Mouse (Mus musculus) right cerebral cortex, adult 2 months (tissue): ENCODE results near the gene Dio1.

Experiments used
- DNase-seq, 2 experiments: peaks; one replicate each; pipeline ENCODE4 v3.0.0; 2021 to 2022; ENCODE audit warnings: low spot score in 2 of 2

Gene Dio1

DNA sequence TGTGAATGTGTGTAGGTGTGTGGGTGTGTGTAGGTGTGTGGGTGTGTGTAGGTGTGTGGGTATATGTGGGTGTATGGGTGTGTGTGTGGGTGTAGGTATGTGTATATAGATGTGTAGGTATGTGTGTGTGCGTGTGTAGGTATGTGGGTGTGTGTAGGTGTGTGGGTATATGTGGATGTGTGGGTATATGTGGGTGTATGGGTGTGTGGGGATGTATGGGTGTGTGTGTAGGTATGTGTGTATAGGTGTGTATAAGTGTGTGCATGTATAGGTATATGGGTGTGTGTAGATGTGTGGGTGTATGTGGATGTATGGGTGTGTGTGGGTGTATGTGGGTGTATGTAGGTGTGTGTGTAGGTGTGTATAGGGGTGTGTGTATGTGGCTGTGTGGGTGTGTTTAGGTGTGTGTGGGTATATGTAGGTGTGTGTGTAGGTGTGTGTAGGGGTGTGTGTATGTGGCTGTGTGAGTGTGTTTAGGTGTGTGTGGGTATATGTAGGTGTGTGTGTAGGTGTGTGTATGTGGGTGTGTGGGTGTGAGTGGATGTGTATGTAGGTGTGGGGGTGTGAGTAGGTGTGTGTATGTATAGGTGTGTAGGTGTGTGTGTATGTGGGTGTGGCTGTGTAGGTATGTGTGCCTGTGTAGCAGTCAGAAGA is 5.9 kb downstream of the Dio1 start:
- DNase-seq, result no peak

- no peak for DNase-seq
These were observed 6.6 kb downstream of the Dio1 start for GRCm38 (mm10) chr4:107300371-107300770.

- no peak for DNase-seq
These were observed 7.1 kb downstream of the Dio1 start for GRCm38 (mm10) chr4:107299779-107300340.

DNA sequence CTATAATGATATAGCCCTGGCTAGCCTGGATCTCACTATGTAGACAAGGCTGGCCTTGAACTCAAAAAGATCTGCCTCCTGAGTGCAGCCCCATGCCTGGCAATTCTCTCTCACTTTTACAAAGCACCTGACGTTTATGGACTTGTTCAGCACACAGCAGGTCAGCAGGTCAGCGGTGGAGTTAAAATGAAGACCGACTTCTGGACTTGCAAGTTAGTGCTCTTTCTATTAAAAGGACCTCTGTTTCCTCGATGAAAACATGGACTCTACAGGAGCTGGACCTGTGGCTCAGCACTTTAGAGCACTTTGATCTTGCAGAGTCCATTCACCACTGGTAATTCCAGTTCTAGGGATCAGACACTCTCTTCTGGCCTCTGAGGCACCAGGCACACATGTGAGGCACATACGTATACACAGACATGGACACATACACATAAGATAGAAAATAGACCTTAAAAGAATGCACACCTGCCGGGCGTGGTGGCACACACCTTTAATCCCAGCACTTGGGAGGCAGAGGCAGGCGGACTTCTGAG is 8.8 kb downstream of the Dio1 start:
- no peak for DNase-seq

- DNase-seq, result no peak
These were observed 14.7 kb downstream of the Dio1 start for GRCm38 (mm10) chr4:107292273-107292662.

DNA sequence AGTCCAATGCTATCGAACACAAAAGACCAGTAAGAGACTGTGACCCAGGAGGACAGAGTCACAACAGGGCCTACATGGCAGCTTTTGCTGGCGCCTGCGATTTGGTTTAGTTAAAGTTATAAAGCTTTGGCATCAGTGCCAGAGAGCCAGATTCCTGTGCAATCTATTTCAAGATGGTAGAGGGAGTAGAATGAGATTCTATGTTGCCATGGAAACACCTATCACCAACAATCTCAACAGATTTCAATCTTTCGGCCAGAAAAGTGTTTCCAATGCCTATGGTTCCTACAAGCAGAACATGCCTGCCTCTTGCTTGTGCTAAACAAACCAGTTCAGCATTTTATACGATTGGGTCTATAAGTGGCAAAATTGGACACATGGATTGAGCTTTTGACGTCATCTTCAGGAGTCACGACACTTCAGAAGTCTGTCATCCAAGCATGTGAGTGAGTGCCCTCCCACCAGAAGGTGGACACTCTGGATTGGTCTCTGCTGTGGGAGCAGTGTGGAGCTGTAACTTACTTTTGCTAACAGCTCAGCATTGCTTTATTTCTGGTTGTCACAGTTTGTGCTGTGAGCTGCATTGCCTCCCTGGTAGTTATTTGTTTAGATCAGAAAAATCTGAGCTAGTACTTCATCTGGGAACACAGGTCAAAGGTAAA is 15.2 kb downstream of the Dio1 start:
- peak; percentile 5 to 35 for DNase-seq

DNA sequence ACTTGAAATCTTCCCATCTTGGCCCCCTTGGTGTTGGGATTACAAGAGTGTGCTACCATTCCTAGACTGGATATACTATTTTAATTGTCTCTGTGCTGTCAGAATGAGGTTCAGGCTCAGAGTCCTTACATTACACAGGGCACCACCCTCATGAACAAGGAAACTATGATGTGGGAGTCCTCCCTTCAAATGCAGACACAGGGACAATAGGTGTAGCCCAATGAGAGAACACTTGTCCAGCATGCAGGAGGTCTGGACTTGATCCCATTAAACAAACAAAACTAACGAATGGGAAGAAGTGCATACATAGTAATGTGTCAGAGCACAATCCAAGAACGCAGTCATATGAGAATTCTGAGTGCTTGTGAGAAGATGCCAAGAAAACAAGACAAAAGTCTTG is 19.5 kb downstream of the Dio1 start:
- DNase-seq, result no peak

- DNase-seq, result no peak
These were observed 20.6 kb downstream of the Dio1 start for GRCm38 (mm10) chr4:107286386-107286785.

DNA sequence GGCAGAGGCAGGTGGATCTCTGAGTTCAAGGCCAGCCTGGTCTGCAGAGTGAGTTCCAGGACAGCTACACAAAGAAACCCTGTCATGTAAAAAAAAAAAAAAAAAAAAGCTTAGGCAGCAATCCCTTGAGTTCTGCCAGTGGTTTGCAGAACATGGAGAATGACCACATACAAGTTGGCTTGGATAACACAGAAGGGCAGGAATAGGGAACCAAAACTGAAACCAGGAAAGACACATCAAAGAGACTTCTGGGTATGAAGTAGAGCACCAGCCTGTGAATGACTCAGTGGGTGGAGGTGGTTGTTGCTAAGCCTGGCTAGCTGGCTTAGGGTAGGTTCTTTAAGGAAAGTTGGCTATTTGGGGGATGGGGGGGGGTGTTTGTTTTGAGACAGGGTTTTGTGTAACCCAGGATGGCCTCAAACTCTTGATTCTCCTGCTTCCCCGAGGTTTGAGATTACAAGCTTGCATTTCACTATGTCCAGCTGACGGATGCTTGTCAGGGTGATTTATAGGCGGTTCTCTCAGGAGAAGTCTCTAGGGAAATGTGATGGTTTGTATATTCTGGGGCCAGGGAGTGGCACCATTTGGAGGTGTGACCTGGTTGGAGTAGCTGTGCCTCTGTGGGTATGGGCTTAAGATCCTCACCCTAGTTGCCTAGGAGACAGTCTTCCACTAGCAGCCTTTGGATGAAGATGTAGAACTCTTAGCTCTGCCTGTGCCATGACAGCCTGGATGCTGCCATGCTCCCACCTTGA is 21.3 kb downstream of the Dio1 start:
- DNase-seq, result no peak

GRCm38 (mm10) chr4:107280843-107281475 is 26.0 kb downstream of the Dio1 start:
- no peak for DNase-seq

DNA sequence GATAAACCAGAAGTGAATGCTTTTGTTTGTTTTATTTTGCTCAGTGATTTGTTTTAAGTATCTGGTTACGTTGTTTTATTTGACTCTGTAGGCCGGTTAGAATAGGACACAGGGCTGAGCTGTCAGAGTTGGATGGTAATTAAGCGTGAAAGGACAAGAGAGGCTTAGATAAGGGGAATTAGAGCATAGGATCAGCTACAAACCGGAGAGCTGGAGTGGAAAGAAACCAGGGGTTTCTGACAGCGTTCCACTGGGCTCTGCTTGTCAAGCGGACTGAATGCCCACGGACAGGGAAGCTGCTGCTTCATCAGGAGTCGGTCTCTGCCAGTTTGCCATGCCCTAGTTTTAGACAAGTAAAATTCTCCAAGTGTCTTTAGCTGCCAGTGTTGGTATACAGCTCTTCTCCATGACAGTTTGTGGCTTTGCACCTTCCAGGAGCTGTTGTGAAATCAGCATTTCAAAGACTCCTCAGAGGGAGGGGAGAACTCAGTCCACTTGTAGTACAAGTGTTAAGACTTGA is 28.7 kb downstream of the Dio1 start:
- DNase-seq, result no peak

DNA sequence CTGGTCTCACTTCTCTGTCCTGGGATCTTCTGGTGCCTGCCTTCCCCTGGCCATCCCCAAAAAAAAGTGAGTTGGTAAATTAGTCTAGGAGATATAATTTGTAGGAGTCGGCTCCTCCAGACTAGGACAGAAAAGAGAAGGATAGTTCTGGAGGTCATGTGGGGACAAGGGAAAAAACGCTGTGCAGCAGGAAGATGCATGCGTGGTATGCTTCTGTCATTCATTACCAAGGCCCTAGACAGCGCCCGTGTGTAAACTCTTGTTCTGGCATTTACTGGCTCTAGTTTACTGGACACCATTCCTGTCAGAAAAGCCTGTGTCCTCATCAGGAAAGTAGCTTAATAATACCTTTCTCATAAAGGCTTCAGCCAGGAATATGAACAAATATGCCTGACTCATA is 32.5 kb downstream of the Dio1 start:
- no peak for DNase-seq

DNA sequence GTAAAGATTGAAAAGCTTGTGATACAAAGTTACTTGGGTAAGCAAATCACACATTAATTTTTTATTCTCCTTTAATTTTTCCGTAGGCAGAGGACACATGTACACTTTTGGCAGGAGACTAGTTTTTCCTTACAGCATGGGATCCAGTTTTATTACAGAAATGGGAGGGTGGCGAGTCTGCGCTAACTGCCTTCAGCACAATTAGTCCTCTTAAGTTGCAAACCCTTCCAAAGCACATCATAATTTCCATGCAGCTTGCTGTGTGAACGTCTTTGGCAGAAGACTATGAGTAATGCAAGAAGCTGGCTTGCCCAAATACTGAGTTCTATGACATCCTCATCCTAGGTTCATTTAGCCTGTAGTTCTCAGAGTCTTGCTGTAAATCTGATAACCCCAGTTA is 33.3 kb downstream of the Dio1 start:
- no peak for DNase-seq

DNA sequence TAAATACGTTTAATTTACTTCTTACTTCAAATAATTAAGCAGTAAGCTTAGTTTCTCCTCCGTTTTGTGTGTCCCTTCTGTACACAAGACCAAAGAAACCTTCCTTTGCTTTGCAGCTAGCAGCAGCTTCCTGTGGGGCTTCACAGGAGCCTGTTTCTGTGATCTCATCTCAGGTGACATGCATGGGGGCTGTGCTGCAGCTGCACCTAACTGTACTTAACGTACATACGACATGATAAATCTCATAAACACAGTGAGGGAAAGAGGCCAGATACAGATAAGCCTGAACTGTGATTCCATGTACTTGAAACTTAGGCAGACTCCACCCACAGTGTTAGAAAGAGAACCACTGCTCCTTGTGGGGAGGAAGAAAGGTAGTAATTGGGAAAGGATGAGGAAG is 47.0 kb downstream of the Dio1 start:
- no peak for DNase-seq

GRCm38 (mm10) chr4:107254414-107254813 is 52.6 kb downstream of the Dio1 start:
- DNase-seq, result peak in 1 of 2 experiments; percentile 11

- peak; percentile 88 to 89 for DNase-seq
These were observed 53.6 kb downstream of the Dio1 start, which contains the start of the genes Lrrc42 and Hspb11 for GRCm38 (mm10) chr4:107253125-107254091. Lrrc42 (minus strand) TSS chr4:107253532. Hspb11 (plus strand) TSS chr4:107253593.

GRCm38 (mm10) chr4:107252522-107252921 is 54.4 kb downstream of the Dio1 start:
- DNase-seq, result no peak

DNA sequence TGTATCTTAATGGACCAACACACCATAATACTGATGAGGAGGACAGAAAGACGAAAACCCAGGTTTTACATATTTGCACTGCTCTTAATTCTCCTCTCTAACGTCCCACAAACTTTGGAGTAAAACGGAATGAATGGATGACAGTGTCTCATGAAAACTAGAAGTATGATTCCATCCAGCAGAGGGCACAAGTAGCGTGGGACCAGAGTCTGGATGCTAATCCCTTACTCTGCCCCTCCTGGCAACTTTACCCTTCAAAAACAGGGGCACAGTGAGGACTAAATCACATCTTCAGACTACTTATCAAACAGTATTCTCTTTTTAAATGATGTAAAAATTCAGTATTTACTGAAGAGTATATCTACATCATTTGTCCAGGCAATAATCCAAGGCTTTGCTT is 56.5 kb downstream of the Dio1 start:
- DNase-seq, result peak in 1 of 2 experiments; percentile 50

DNA sequence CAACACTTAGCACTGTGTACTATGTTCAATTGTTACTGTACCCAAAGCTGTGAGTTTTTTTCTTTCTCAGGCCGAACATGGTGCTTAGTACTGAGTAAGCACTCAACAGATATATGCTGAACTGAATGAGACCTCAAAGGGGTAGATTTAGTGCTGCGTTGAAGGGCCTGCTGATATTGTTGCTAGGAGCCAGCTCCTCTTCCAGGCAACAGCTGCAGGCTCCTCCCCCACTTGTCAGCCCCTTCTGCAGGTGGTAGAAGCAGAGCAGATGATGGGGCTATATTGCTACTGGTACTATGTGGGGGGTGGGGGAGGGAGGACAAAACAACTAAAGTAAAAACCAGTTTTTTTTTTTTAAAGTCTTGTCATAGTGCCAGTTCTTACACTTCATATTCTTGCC is 57.5 kb downstream of the Dio1 start:
- no peak for DNase-seq

DNA sequence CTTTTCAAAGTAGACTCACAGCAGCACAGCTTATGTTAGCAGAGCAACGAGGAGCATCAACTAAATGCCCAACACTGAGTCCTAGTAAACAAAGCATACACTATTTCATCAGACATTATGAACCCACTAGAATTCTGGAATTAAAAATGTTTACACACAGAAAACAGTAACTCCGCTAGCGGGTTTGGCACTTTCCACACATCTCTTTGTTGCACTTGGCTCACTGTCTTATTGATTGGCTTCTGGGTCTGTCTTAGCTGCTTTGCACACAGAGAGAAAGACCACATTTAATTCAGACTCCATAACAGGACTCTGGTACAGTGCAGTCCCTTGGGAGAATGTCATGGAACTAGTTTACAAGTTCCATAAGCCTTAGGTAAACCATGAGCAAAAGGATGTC is 58.9 kb downstream of the Dio1 start:
- no peak for DNase-seq
